Mouse (Mus musculus) erythroblast, embryonic 14.5 days (primary cell): Measurements from ENCODE around the gene Rab11fip5. TPM values are rescaled to one million over a fixed set of nuclear protein-coding genes. Genes with fewer than 3 reads are reported as not detected.

Experiments
- H3K27me3 ChIP-seq: 2 replicates; pipeline ENCODE4 v1.6.1; 2012; ENCODE audit warnings: inconsistent platforms; ENCODE audit not compliant: control insufficient read depth
- H3K36me3 ChIP-seq: 2 replicates; pipeline ENCODE4 v1.6.1; 2012; ENCODE audit warnings: mild to moderate bottlenecking, inconsistent platforms; ENCODE audit not compliant: control insufficient read depth
- H3K4me1 ChIP-seq: 2 replicates; pipeline ENCODE4 v1.6.1; 2012; ENCODE audit warnings: inconsistent platforms; ENCODE audit not compliant: control insufficient read depth
- H3K4me3 ChIP-seq: replicated peaks from 2 replicates; pipeline ENCODE3; 2012; ENCODE audit warnings: moderate library complexity, mild to moderate bottlenecking, inconsistent platforms
- H3K9me3 ChIP-seq: 2 replicates; pipeline ENCODE4 v1.6.1; 2012; ENCODE audit warnings: low read length, inconsistent platforms, mixed read lengths; ENCODE audit not compliant: control insufficient read depth
- GATA1 ChIP-seq: IDR thresholded peaks from 2 replicates; pipeline ENCODE4 v1.6.1; 2012; ENCODE audit warnings: low read length, inconsistent platforms, mixed read lengths
- TAL1 ChIP-seq: IDR thresholded peaks from 3 replicates; pipeline ENCODE4 v1.6.1; 2012; ENCODE audit warnings: low read length, inconsistent platforms, mixed read lengths
- polyA plus RNA-seq: library from polyadenylated mRNA; stranded (reverse); fragments of >175 nt; gene quantifications from 2 replicates; pipeline ENCODE4 v1.2.3, GENCODE M21; 2012

Gene Rab11fip5
- polyA plus RNA-seq, 1 experiment, result 0.01 TPM

- Histone ChIP-seq H3K36me3 (no peaks in the 10 kb centered on the region), H3K4me3 (no peak overlapping the region), H3K27me3 (peaks cover 15% of the 10 kb centered on the region), H3K9me3 (no peaks in the 10 kb centered on the region), H3K4me1 (peaks cover 26% of the 10 kb centered on the region)
- no peak for TF ChIP-seq TAL1
- no peak for TF ChIP-seq GATA1
Observed at GRCm38 (mm10) chr6:85369181-85369860, 5.1 kb downstream of the Rab11fip5 start.

GRCm38 (mm10) chr6:85368722-85369121, 5.7 kb downstream of the Rab11fip5 start:
- peaks cover 20% of the 10 kb centered on the region for H3K4me1 ChIP-seq
- H3K27me3 ChIP-seq, result peaks cover 9% of the 10 kb centered on the region
- no peak overlapping the region for H3K4me3 ChIP-seq
- no peak for TF ChIP-seq TAL1
- no peak for TF ChIP-seq GATA1
- H3K9me3 ChIP-seq, result no peaks in the 10 kb centered on the region
- no peaks in the 10 kb centered on the region for H3K36me3 ChIP-seq

- H3K4me1 ChIP-seq, result peaks cover 19% of the 10 kb centered on the region
- TF ChIP-seq TAL1, result no peak
- no peak for TF ChIP-seq GATA1
- no peaks in the 10 kb centered on the region for H3K9me3 ChIP-seq
- no peak overlapping the region for H3K4me3 ChIP-seq
- H3K36me3 ChIP-seq, result no peaks in the 10 kb centered on the region
- peaks cover 5% of the 10 kb centered on the region for H3K27me3 ChIP-seq
Observed at GRCm38 (mm10) chr6:85368166-85368565, 6.3 kb downstream of the Rab11fip5 start.

GRCm38 (mm10) chr6:85366387-85366786, 8.0 kb downstream of the Rab11fip5 start:
- H3K4me3 ChIP-seq, result no peak overlapping the region
- no peaks in the 10 kb centered on the region for H3K9me3 ChIP-seq
- no peak for TF ChIP-seq GATA1
- no peak for TF ChIP-seq TAL1
- H3K4me1 ChIP-seq, result peaks cover 19% of the 10 kb centered on the region
- H3K27me3 ChIP-seq, result no peaks in the 10 kb centered on the region
- no peaks in the 10 kb centered on the region for H3K36me3 ChIP-seq

GRCm38 (mm10) chr6:85364439-85364838, 10.0 kb downstream of the Rab11fip5 start:
- peaks cover 18% of the 10 kb centered on the region for H3K4me1 ChIP-seq

GRCm38 (mm10) chr6:85363906-85364260, 10.6 kb downstream of the Rab11fip5 start:
- TF ChIP-seq GATA1, result no peak
- no peak for TF ChIP-seq TAL1
- Histone ChIP-seq H3K4me3 (no peak overlapping the region), H3K4me1 (peaks cover 17% of the 10 kb centered on the region), H3K9me3 (no peaks in the 10 kb centered on the region), H3K27me3 (no peaks in the 10 kb centered on the region), H3K36me3 (no peaks in the 10 kb centered on the region)

More at GRCm38 (mm10) chr6:85364439-85364838, 10.0 kb downstream of the Rab11fip5 start:
- Histone ChIP-seq H3K4me3 (no peak overlapping the region), H3K36me3 (no peaks in the 10 kb centered on the region), H3K9me3 (no peaks in the 10 kb centered on the region), H3K27me3 (no peaks in the 10 kb centered on the region)
- no peak for TF ChIP-seq GATA1
- TF ChIP-seq TAL1, result no peak

- no peaks in the 10 kb centered on the region for H3K9me3 ChIP-seq
- no peak for TF ChIP-seq TAL1
- TF ChIP-seq GATA1, result no peak
Observed at GRCm38 (mm10) chr6:85363231-85363905, 11.1 kb downstream of the Rab11fip5 start.

GRCm38 (mm10) chr6:85362610-85363009, 11.8 kb downstream of the Rab11fip5 start:
- Histone ChIP-seq H3K4me3 (no peak overlapping the region), H3K36me3 (no peaks in the 10 kb centered on the region), H3K9me3 (no peaks in the 10 kb centered on the region), H3K4me1 (peaks cover 11% of the 10 kb centered on the region), H3K27me3 (no peaks in the 10 kb centered on the region)
- no peak for TF ChIP-seq TAL1
- TF ChIP-seq GATA1, result no peak

More at GRCm38 (mm10) chr6:85363231-85363905, 11.1 kb downstream of the Rab11fip5 start:
- no peak overlapping the region for H3K4me3 ChIP-seq
- H3K4me1 ChIP-seq, result peaks cover 14% of the 10 kb centered on the region
- no peaks in the 10 kb centered on the region for H3K27me3 ChIP-seq
- no peaks in the 10 kb centered on the region for H3K36me3 ChIP-seq

GRCm38 (mm10) chr6:85360311-85360710, 14.1 kb downstream of the Rab11fip5 start:
- no peaks in the 10 kb centered on the region for H3K36me3 ChIP-seq
- no peaks in the 10 kb centered on the region for H3K27me3 ChIP-seq
- TF ChIP-seq TAL1 (no peak), GATA1 (no peak)
- no peaks in the 10 kb centered on the region for H3K9me3 ChIP-seq
- H3K4me3 ChIP-seq, result no peak overlapping the region
- peaks cover 2% of the 10 kb centered on the region; the same call in 1 of the 2 replicates for H3K4me1 ChIP-seq
